Mouse (Mus musculus): Measurements from ENCODE around the gene Snai1.

The Snai1 gene

DNA sequence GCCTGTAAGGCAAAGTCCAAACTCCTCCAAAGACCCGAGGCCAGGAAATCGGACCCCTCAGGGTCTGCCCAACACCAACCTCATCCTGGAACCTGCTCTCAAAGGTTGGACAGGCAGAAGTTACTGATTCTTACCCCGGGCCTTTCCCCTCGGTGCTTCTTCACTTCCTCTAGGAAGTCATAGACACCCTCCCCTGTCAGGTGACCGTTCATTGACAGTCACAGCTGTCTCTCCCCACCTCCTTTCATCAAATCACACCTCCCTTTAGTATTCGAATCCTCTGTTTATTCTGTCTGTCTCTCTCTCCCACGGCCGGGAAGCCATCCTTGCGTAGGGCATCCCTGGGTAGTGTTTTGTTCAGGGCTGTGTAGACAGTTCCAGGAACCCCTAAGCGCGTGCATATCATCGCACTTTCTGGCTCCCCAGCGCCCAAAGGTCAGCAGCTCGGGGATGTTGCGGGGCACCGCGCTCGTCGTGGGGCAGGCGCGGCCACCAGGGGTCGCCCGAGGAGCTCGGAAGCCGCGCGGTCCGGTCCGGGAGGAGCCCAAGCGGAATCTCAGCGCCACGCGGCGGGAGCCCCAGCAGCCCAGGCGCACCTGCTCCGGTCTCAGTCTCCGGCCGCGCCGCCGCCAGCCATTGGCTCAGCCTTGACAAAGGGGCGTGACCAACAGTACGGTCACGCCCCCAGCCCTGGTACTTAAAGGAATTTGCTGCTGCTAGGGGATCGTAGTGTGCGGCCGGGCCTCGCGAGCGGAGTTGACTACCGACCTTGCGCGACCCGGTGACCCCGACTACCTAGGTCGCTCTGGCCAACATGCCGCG lies at the start of gene Snai1:
Snai1 (plus strand) TSS at position 720 of the 822 bp plus-strand sequence.
- DNase-seq: peak; percentile 96

GRCm38 (mm10) chr2:167490813-167491525 lies 47.0 kb upstream of the Snai1 start:
- DNase-seq: no peak

GRCm38 (mm10) chr2:167491757-167492708 lies 46.0 kb upstream of the Snai1 start, which contains the start of gene Rnf114:
Gene Rnf114, plus strand, starts transcription at chr2:167492645.
- DNase-seq: peak; percentile 51

GRCm38 (mm10) chr2:167492713-167493636 lies 45.0 kb upstream of the Snai1 start, which contains the start of gene Spata2:
Gene Spata2, minus strand, starts transcription at chr2:167492887.
- peak; percentile 94 for DNase-seq

DNA sequence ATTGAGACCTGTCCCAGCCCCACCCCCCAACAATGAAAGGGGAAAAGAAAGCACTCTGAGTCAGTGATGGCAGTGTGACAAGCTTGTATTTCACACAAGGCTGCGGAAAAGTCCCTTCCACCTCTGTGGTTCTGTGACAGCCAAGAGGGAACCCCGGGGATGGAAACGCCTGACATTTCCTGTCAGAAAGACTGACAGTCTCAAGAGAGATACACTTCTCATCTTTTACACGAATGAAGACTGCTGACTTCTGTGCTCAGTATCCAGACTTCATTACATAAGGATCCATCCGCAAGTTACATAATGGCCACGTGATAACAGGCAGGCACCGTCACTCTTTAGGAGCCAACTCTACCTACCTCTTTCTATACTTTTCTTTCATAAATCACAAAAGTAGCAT lies 41.6 kb upstream of the Snai1 start:
- no peak for DNase-seq

DNA sequence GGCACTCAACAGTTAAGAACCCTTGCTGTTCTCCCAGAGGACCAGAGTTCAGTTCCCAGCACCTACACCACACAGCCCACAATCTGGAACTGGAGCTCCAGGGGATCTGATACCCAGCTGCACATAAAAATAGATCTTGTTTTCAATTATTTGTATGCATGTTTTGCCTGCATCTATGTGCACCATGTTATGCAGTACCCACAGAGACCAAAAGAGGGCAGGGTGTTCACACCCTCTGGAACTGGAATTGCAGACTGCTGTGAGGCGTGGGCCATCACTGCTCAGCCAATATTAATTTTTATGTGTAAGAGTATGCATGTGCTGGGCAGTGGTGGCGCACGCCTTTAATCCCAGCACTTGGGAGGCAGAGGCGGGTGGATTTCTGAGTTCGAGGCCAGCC lies 40.7 kb upstream of the Snai1 start:
- peak; percentile 77 for DNase-seq

GRCm38 (mm10) chr2:167502554-167503252 lies 35.3 kb upstream of the Snai1 start:
- DNase-seq: no peak

- peak; percentile 87 for DNase-seq
These were observed 34.6 kb upstream of the Snai1 start for GRCm38 (mm10) chr2:167503253-167503895.

DNA sequence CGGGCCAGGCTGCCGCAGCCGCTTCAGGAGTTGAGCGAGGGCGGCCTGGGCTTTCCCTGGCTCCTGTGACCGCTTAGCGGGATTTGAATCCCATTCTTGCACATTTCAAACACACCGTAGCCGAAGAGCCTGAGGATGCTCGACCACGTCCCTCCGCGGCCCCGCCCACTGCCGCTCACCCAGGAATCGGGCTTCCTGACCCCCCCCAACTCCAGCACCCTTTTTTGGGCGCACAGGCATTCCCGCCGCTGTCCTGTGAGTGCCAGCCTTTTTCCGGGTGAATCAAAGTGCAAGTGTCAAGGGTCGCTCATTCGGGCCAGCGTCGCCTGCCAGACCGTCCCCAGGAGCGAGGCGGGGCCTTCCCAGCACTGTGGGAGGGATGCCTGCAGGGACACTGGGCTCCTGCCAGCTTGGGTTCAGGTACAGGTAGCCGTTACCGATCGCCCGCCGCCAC lies 34.1 kb upstream of the Snai1 start:
- DNase-seq: peak; percentile 91

DNA sequence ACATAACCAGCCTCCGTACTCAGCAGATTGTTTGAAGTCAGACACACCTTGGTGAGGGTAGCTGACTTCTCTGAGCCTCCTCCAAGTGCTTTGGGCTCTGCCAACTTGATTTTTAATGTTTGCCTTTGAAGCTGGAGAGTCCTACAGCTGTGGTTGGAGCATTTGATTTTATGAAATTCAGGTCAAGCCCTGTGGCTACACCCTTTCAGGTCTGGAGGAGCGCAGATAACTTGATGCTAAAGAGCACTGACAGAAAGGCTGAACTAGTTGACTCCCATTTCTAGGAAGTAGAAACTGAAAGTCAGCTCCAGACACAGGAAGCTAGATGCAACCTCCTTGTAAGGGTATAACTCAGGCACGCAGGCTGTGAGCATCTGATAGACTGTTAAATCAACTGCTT lies 32.9 kb upstream of the Snai1 start:
- no peak for DNase-seq

GRCm38 (mm10) chr2:167506546-167507260 lies 31.3 kb upstream of the Snai1 start:
- DNase-seq: no peak

- no peak for DNase-seq
These were observed 30.1 kb upstream of the Snai1 start for GRCm38 (mm10) chr2:167507719-167508385.

DNA sequence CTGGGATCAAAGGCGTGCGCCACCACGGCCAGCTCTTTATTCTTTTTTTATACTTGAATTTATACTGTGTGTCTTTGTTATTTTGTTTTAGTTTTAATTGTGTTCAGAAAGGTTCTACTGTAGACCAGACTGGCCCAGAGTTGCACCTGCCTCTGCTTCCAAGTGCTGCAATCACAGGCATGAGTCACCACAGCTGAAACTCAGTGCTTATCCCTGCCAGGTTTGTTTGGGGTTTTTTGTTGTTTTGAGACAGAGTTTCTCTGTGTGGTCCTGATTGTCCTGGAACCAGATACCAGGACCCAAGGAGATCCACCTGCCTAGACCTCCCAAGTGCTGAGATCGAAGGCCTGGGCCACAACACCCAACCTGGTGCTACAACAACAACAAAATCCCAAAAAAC lies 29.4 kb upstream of the Snai1 start:
- no peak for DNase-seq

DNA sequence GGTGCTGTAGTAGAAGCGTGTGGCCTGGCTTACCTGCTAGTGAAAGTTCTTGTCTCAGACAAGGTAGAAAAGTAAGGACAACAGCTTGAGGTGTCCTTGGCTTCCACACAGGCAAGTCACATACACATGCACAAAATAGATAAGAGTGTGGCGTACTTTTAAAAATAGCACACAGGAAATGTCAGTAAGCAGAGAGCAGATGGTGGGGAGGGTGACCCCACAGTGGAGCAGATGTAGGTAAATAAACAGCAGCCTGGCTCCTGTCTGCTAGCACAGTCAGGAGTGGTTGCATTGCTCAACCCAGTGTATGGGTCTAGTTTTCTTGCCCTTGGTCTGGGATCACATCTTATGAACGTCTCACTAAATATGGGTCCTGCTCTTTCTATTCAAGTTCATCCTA lies 27.5 kb upstream of the Snai1 start:
- no peak for DNase-seq

- DNase-seq: no peak
These were observed 25.6 kb upstream of the Snai1 start for GRCm38 (mm10) chr2:167512365-167512764.

- DNase-seq: no peak
These were observed 25.0 kb upstream of the Snai1 start for GRCm38 (mm10) chr2:167512970-167513369.

- DNase-seq: no peak
These were observed 23.4 kb upstream of the Snai1 start for GRCm38 (mm10) chr2:167514641-167515040.

DNA sequence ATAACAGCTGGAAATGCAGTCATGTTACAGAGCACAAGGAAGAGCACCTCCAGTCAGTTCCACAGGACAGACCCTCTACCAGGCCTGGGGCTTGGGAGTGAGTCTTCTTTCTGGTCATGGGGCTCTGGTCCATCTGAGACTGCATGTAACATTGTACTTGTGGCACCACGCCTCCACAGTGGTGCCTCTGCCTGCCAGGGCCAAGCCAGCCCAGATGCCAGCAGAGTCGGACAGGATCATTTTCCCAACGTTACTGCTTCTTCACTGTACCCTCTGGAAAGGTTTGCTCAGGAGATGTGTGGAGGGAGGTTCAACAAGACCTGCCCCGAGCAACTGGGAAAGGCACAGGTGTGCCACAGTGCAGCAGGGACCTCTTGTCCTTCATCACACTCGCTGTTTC lies 22.3 kb upstream of the Snai1 start:
- no peak for DNase-seq

DNA sequence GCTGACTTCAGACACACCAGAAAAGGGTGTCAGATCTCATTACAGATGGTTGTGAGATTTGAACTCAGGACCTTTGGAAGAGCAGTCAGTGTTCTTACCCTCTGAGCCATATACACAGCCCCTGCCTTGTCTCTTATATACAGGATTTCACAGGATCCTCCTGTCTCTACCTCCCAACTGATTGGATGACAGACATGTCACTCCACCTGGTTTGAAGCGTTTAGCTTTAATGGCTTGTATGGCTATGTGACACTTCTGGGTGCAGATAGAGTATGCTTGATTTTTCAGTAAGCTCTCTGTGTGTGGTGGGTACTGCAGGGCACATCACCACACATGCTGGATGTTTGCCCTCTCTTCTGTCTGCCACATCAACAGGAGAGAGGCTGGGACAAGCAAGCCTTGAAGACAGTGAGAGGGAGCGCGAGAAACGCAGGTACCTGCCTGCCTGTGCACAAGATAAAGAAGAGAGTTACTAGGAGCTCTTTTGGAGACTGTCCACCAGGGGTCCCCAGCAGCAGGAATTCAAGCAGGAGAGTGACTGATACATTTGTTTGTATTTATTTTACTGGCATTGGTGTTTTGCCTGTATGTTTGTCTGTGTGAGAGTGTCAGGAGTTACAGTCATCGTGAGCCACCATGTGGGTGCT lies 18.3 kb upstream of the Snai1 start:
- DNase-seq: no peak
